Comparison of ENCODE assay signal across 18 mouse cellular contexts in the genomic region with DNA sequence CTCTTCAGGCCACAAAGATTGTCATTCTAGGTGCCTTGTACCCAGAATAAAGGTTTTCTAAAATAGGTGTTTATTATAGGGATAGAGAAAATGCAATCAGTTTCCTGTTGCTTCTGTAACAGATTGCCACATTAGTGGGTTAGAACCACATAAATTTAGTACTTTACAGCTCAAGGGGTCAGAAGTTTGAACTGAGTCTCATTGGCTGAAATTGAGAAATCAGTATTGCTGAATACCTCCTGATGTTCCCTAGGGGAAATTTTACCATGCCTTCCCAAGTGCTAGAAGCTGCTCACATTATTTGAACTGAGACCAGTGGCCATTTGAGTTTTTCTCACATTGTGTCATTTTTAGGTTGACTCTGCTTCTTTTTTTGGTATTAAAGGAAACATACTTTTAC.
A peak's percentile ranks its signal among the peaks of the same experiment; 100 is the strongest.
DNase-seq lines count a peak whose midpoint lies in the region; ATAC-seq and TF ChIP-seq lines count a peak whose summit lies in the region.
"Had no signal": no experiment of that assay in that cellular context is flagged by ENCODE, and none has a peak within 500 bp of the region (broad histone marks: within the 10 kb centered on the region; RNA-seq: fewer than 3 reads in every experiment).

No protein-coding gene starts in this region.

- no peaks in the 10 kb centered on the region for H3K4me1 ChIP-seq in midbrain, embryonic 10.5 days
- H3K4me1 ChIP-seq: embryonic facial prominence, embryonic 12.5 days; forebrain, embryonic 13.5 days; forebrain, embryonic 15.5 days had no signal

- peak; percentile 75 for DNase-seq in adipocyte (ENCODE audit: low spot score)
- DNase-seq in midbrain, embryonic 10.5 days (ENCODE audit: low spot score): no peak
- no peak for DNase-seq in adrenal gland, postnatal 14 days
- DNase-seq: adrenal gland, adult 8-10 months; adrenal gland, postnatal 25 days; cerebellum, adult 11 months; cerebellum, adult 18-20 months; cerebellum, adult 8-10 months; cerebellum, adult 9-11 months; cerebellum, postnatal 14 days; cerebellum, postnatal 36 days; forebrain, postnatal 0 days had no signal

- H3K27ac ChIP-seq in midbrain, embryonic 10.5 days (replicated peaks): no peak overlapping the region
- H3K27ac ChIP-seq: embryonic facial prominence, embryonic 10.5 days; embryonic facial prominence, embryonic 12.5 days; forebrain, embryonic 13.5 days; forebrain, embryonic 15.5 days had no signal

- no peak overlapping the region for H3K4me2 ChIP-seq in myocyte (ENCODE audit: low read depth)
- H3K4me2 ChIP-seq: embryonic facial prominence, embryonic 12.5 days; forebrain, embryonic 13.5 days; forebrain, embryonic 15.5 days had no signal

- H3K4me3 ChIP-seq in myocyte: no peak overlapping the region
- H3K4me3 ChIP-seq in midbrain, embryonic 10.5 days: no peak overlapping the region
- H3K4me3 ChIP-seq: embryonic facial prominence, embryonic 10.5 days; embryonic facial prominence, embryonic 12.5 days; forebrain, embryonic 13.5 days; forebrain, embryonic 15.5 days had no signal

- TF ChIP-seq POLR2A in myocyte (IDR thresholded peaks at IDR 0.05; ENCODE audit: insufficient read length, low read depth): no peak

- no peaks in the 10 kb centered on the region for H3K36me3 ChIP-seq in myocyte (ENCODE audit: control insufficient read depth, insufficient read depth)
- H3K36me3 ChIP-seq in midbrain, embryonic 10.5 days: no peaks in the 10 kb centered on the region
- H3K36me3 ChIP-seq: embryonic facial prominence, embryonic 10.5 days; embryonic facial prominence, embryonic 12.5 days; forebrain, embryonic 15.5 days had no signal

- H3K79me2 ChIP-seq in myocyte (ENCODE audit: control insufficient read depth, insufficient read depth): no peaks in the 10 kb centered on the region

- H3K9me3 ChIP-seq in midbrain, embryonic 10.5 days (replicated peaks): no peaks in the 10 kb centered on the region
- H3K9me3 ChIP-seq: embryonic facial prominence, embryonic 10.5 days; embryonic facial prominence, embryonic 12.5 days; forebrain, embryonic 13.5 days; forebrain, embryonic 15.5 days had no signal

- no peaks in the 10 kb centered on the region for H3K27me3 ChIP-seq in myocyte (ENCODE audit: control insufficient read depth, insufficient read depth, insufficient read length)
- H3K27me3 ChIP-seq in midbrain, embryonic 10.5 days (ENCODE audit: low read depth, poor library complexity, severe bottlenecking): no peaks in the 10 kb centered on the region
- H3K27me3 ChIP-seq: embryonic facial prominence, embryonic 12.5 days; forebrain, embryonic 13.5 days; forebrain, embryonic 15.5 days had no signal

- H3ac ChIP-seq in myocyte (ENCODE audit: control insufficient read depth, insufficient read length): no peak overlapping the region

- ATAC-seq in granulocyte monocyte progenitor cell, adult 5-6 weeks (replicated peaks; ENCODE audit: poor library complexity, severe bottlenecking): peak; percentile 74
- ATAC-seq: forebrain, embryonic 13.5 days; forebrain, embryonic 15.5 days; forebrain, postnatal 0 days had no signal

TF ChIP-seq in myocyte, 11 proteins besides CTCF, POLR2A, EP300 and RAD21:
- TF ChIP-seq CEBPB (IDR thresholded peaks at IDR 0.05; ENCODE audit: insufficient read depth, poor library complexity, severe bottlenecking) (peak; percentile 56; the same call in 1 of the 2 replicates), TCF3 (IDR thresholded peaks at IDR 0.05; ENCODE audit: insufficient read length, low read depth) (no peak)
